Mouse (Mus musculus) kidney, postnatal 10 days (tissue): ENCODE measurements around the gene Olfr520.
"Not testable (repeated sequence)": the region's sequence is repeated elsewhere in the genome, so short reads cannot be mapped to it uniquely, and the experiment has no call there.

Experiments
- DNase-seq: peaks from one replicate; pipeline ENCODE4 v3.0.0; 2021; ENCODE audit warnings: mixed read lengths

Olfr520 gene

DNA sequence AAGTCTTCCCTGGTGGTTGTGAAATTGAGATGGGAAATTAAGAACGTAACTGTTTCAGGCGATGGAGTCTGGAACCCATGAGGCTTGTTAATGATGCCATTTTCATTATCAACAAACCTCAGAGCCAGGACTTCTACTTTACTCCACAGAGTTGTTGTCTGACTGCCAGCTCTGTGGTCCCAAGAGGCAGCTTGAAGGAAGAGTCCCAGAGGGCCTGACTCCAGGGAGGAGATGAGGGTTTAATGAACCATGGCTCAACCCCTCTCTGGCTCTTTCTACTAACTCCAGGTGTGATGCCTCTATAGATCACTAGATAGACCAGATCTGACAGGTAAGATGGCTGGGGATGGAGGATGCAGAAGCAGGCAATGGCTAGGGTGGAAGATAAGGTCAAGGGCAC, at the start of gene Olfr520:
Gene Olfr520, plus strand, starts transcription at position 301 of the 400 bp plus-strand sequence.
- peak; percentile 5 for DNase-seq

DNA sequence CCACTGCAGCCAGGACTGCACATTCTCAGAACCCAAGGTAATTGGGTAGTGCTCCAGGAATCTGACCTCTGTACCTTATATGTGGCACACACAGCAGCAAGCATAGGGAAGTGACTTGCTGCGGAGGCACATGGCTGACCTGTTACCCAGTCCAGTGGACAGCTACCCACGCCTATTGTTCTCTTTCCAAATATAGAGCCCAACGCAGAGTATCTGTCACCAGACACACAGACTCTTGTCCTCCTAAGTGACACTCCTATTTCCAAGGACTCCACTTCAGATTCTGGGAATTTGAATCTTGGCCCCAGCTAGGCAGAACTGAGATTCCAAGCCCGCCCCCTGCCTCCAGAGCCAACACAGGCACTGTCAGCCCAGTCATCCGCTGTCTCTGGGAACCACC, 49.3 kb upstream of the Olfr520 start:
- DNase-seq = no peak

DNA sequence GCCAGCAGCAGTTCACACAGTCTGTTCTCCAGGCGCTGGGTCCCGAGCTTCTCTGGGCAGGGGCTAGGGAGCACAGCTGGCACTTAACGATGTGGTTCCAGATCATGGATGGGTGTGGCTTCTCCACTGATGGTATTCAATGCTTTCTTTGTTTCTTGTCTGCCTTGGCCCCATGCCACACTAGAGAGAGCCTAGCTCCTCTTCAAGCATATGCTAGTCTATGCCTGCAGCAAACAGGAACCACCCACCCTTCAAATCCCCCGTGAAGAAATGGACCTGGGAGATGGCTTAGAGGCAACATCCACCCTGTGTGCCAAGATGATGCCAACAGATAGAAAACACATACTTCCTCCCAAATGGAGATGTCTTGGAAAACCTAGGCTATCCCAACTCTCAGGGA, 46.0 kb upstream of the Olfr520 start:
- no peak for DNase-seq

DNA sequence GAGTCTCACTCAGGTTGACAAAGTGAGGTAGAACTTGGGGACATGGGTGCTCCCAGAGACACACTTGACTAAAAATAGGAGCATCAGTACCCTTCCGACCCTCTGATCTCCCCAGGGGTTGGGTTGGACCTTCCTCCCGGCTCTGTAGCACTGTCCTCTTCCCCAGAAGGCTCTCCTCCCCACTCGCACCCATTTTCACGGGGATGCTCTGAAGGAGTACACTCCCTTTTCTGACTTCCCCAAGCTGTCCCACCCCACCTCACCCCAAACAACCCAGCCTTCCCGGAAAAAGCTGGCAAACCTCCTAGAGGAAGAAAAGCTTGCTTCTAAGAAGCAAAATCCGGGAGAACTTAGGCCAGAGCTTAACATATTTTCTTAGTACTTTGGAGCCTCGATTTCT, 39.3 kb upstream of the Olfr520 start:
- DNase-seq = no peak

- no peak for DNase-seq
Observed at GRCm38 (mm10) chr7:99692396-99692795, 37.7 kb upstream of the Olfr520 start.

GRCm38 (mm10) chr7:99693387-99693786, 36.7 kb upstream of the Olfr520 start:
- no peak for DNase-seq

DNA sequence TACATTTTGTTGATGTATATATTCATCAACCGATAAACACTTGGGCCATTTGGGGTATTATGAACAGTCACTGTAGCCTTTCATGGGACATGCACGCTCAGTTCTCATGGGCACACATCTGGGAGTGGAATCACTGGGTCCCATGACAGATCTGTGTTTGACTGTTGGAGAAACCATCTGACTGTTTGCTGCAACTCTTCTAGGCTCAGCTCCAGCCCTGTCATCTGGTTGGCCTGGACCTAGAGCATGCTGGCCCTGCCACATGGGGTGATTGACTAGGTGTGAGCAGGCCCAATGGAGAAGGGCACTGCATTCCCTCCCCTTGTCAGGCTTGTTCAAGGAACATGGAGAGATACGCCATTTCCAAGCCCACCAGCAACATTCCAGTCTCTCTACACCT, 36.1 kb upstream of the Olfr520 start:
- no peak for DNase-seq

DNA sequence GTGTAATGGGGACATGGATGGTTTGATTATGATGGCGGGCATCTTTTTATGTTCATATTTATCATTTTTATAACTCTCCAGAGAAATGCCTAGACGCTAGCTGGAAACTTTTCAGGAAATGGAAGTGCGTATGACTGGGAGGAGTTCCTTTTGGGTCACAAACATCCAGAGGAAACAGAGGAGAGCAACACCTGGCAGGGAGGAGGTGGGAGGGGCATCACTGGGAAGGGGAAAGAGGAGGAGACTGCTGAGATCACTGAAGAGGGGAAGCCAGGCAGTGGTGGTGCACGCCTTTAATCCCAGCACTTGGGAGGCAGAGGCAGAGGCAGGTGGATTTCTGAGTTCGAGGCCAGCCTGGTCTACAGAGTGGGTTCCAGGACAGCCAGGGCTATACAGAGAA, 35.6 kb upstream of the Olfr520 start:
- not testable (repeated sequence) for DNase-seq

DNA sequence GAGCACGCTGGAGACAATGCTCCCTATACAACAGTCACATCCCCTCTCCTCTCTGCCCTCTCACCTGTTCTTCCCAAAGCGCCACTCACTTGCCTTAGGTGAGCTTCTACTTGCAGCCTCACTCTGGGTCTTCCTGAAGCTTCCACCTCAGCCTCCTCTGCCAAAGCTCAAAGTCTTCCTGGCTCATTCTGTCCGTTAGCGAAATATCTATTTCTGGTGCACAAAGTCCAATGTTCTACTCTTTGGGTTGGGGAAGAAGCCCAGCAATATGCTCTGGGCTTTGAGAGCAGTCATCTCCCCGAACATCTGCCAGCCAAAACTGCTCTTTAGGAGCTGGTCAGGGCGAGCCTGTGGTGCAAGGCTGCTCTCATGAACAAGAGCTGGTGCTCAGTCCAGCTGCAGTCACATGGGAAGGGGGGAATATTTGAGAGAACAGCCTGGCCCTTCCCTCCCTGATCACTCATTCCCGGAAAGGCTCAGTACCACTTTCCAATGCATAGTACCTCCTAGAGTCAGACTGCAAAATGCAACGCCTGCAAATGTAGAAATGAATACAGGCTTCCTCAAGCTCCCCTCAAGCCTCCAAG, 34.5 kb upstream of the Olfr520 start:
- no peak for DNase-seq

- DNase-seq = no peak
Observed at GRCm38 (mm10) chr7:99698576-99698975, 31.5 kb upstream of the Olfr520 start.

DNA sequence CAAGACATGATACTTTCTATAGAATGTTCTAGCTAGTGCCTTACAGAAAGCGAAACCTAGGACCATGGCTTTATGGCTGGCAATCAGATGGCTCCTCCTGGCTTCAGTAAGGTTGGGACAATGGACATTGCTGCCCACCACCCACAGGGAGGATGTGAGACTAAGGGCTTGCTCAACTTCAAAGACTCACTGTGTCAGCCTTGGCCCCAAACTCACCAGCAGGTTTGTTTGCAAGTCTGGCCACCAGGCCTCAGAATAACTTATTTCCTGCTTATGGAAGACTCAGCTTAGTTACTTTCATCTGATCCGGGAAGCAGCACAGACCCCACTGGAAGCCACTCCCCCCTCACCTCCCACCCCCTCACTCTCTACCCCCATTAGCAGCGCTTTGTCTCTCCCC, 31.0 kb upstream of the Olfr520 start:
- DNase-seq = no peak

DNA sequence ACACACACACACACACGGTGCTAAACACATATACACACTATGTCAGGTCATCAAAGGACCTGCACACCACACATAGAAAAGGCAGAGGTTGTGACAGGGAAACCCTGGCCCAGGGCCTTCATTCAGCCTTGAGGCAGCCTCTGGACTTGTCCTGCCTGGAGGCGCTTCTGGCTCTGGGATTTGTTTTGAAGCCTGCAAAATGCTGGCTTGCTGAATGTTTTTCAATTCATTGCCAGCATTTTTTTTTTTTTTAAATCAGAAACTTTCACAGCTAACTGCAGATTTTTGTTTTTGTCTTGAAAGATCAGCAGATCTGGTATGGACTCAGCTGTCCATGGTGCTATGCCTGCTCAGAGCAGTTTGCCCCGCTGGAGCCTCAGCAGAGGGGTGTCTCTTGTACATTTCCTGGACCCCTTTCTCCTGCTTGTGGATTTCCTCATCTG, 30.3 kb upstream of the Olfr520 start:
- DNase-seq = peak; percentile 67

GRCm38 (mm10) chr7:99700641-99701040, 29.4 kb upstream of the Olfr520 start:
- DNase-seq = no peak

DNA sequence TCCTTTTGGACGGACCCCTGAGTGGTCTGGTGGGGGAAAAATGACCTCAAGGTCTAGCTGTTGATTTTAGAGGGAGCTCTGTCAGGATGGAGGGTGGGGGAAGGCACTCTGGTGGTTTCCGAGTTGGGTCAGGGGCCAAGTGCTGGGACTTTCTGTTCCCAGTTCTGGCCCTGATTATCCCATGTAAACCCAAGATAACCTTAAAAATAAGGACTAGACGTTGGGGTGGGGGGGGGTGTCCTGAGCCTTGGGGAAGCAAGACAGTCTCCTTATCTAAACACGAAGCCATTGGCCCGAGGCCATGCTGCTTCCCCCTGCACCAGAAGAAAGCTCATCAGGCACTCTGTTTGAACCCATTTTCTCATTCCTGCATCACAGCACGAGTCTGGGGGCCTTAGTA, 27.9 kb upstream of the Olfr520 start:
- DNase-seq = peak; percentile 70

- DNase-seq = no peak
Observed at GRCm38 (mm10) chr7:99704736-99705519, 25.1 kb upstream of the Olfr520 start.

DNA sequence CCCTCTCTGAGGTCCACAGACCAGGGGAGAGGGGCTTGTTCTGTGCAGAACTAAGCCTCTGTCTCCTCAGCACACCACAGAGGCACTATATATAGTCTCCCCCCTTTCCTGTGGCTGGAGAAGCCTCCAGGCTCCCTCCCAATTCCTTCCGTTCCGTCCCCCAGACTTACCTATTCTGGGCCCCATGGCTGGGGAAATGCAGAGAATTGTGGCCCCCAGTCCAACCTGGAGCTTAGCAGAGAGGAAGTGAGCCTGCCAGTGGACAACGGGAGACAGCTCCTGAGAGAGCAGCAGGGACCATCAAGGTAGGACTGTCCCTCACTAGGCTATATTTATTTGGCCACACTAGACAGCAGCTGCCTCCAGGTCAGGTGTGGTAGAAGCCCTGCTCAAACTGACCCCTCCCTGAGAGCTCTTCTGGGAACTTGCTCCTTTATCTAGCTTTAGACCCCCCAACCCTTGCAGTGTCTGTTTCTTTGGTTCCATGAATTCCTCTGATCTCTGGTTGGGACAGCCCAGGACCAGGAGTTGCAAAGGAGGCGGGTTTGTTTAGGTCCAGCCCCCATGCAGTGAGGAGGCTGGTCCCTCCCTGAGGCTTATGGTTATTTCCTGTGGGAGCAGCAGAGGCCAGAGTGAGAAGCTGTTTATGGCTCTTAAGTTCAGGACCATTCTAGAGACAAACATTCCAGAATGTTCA, 23.6 kb upstream of the Olfr520 start:
- DNase-seq = peak; percentile 72

- DNase-seq = peak; percentile 52
Observed at GRCm38 (mm10) chr7:99707038-99707595, 23.0 kb upstream of the Olfr520 start.

GRCm38 (mm10) chr7:99707671-99708070, 22.4 kb upstream of the Olfr520 start:
- DNase-seq = no peak

DNA sequence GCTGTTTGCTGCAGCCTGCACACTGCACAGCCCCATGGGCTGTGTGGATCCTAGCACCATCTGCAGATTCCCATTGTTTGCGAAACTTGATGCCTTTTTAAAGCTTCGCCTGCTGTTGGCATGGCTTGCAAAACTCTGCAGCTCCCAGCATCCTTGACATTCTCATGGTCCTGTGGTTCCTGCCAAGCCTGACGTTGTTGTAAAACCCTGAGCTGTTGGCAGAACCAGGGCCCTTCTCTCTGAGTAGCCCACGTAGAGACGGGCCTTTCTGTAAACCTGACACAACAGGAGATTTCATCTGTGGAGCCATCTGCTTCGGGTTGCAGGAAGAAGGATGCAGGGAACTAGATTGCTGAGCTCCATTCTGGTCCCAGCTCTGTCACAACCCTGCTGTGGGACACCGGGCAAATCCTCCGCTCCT, 21.8 kb upstream of the Olfr520 start:
- DNase-seq = no peak

GRCm38 (mm10) chr7:99708750-99709149, 21.3 kb upstream of the Olfr520 start:
- no peak for DNase-seq

GRCm38 (mm10) chr7:99709992-99710391, 20.1 kb upstream of the Olfr520 start:
- DNase-seq = no peak

DNA sequence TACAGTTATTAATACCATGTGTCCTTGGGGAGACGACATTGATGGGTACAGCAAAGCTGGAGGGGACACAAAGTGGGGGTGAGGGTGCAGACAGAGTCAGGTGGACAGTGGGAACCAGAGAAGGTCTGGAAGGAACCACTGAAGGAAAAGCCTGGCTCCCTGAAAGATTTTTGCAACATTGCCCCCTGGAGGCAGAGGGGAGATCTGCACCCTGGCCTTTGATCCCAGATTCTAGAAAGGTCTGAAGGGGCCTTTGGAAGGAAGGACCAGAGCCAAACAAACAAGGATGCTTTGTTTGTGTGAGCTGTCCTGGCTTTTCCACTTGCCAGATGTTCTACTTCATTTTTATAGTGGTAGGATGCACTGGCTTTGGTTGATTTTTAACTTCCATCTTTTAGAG, 19.6 kb upstream of the Olfr520 start:
- DNase-seq = peak; percentile 84

- DNase-seq = peak; percentile 51
Observed at GRCm38 (mm10) chr7:99711166-99711565, 18.9 kb upstream of the Olfr520 start, which contains the start of gene Slco2b1. Gene Slco2b1 (minus strand): TSS chr7:99711340.
